Mouse (Mus musculus): ENCODE measurements at regions not wholly inside any gene's neighbourhood (a gene's known extent, or its start where the extent isn't known, plus 50 kb on each side); places are given as distances from the start of the nearest gene placed in this dataset.

- DNase-seq (ENCODE audit: low spot score in 2 of 2) = no peak
Observed at GRCm38 (mm10) chr1:51537765-51538360, 59.6 kb upstream of the Nabp1 start.

- no peak for DNase-seq (ENCODE audit: low spot score in 2 of 2)
Observed at GRCm38 (mm10) chr1:51536076-51536475, 57.9 kb upstream of the Nabp1 start.

- DNase-seq (ENCODE audit: low spot score in 2 of 2) = no peak
Observed at GRCm38 (mm10) chr1:51535414-51535813, 57.2 kb upstream of the Nabp1 start.

DNA sequence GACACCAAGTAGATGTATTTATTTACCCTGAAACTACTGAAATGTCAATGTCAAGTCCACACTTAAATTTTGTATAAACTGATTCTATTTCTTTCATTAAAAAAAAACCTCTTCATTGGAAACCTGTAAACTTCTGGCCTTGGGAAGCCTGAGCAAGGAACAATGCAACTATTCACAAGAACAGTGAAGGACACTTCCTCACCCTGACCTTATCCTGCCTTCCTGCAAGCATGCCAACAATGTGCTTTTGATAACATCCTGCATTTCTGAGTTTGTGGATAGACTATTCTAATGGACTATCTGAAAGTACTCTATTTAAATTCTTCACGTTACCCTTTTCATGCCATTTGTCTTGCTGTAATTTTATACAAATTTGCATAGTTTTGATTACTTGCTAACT, 53.1 kb upstream of the Nabp1 start:
- no peak for DNase-seq (ENCODE audit: low spot score in 2 of 2)

- DNase-seq (ENCODE audit: low spot score in 2 of 2) = no peak
Observed at GRCm38 (mm10) chr1:51530191-51530926, 52.1 kb upstream of the Nabp1 start.

DNA sequence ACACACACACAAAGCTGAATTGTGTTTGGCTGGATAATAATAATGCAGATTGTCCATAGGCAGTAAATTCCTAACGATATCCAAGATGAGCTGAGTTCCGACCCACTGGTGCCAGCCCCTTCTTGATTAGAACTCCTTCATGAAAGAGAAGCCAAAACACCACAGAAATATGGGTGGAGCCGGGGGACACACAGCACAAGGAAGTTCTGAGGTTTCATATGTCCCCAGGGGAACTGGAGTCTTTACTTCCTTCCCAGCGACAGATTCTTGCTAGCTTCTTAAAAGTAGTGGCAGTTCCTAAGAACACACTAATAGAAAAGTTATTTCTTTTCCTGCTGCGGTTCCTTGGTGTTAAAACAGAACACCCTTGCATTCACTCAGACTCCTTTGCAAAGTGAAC, 51.4 kb upstream of the Nabp1 start:
- no peak for DNase-seq (ENCODE audit: low spot score in 2 of 2)

DNA sequence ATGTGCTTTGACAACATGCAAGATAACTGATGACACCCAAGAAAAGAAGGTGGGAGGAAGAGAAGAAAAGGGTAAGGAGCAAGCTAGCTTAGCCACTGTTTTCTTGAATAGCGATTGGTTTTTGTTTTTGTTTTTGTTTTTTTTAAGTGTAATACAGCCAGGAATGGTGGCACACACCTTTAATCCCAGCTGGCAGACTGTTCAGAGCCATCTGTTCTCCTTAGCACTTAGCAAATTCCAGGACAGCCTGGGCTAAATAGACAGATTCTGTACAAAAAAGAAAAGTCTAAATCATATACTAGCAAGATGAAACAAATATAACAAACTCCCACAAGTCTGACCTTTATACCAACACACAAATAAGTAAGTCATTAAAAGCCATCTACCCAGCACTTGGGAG, 50.4 kb upstream of the Nabp1 start:
- no peak for DNase-seq (ENCODE audit: low spot score in 2 of 2)

Measured in gastrocnemius, postnatal 4 days (tissue).